Mouse (Mus musculus) midbrain, embryonic 16.5 days (tissue): ENCODE measurements at regions not wholly inside any gene's neighbourhood (a gene's known extent, or its start where the extent isn't known, plus 50 kb on each side); places are given as distances from the start of the nearest gene placed in this dataset.

Experiments used
- ATAC-seq: fragments of 200-750 bp; cut with Nextera tagmentation; 2 replicates; pipeline ENCODE4 v1.8.0; 2017; ENCODE audit warnings: moderate TSS enrichment
- H3K27ac ChIP-seq: fragments of 300-500 bp; sonication (generic); 2 replicates; pipeline ENCODE4 v1.5.1; 2014; ENCODE audit warnings: mild to moderate bottlenecking, low read length, mixed read lengths
- H3K27me3 ChIP-seq: fragments of 300-500 bp; sonication (generic); 2 replicates; pipeline ENCODE4 v1.6.1; 2014; ENCODE audit warnings: low read depth, low read length, mixed read lengths; ENCODE audit not compliant: control insufficient read depth, insufficient read depth
- H3K36me3 ChIP-seq: fragments of 300-500 bp; sonication (generic); 2 replicates; pipeline ENCODE4 v1.6.1; 2014; ENCODE audit warnings: mild to moderate bottlenecking, low read length, moderate library complexity, mixed read lengths; ENCODE audit not compliant: control insufficient read depth, insufficient read depth
- H3K4me1 ChIP-seq: fragments of 300-500 bp; sonication (generic); 2 replicates; pipeline ENCODE4 v1.6.1; 2014; ENCODE audit warnings: mild to moderate bottlenecking, low read length, mixed read lengths; ENCODE audit not compliant: control insufficient read depth, insufficient read depth
- H3K4me2 ChIP-seq: fragments of 300-500 bp; sonication (generic); 2 replicates; pipeline ENCODE4 v1.6.1; 2014; ENCODE audit warnings: mild to moderate bottlenecking, low read length, mixed read lengths
- H3K4me3 ChIP-seq: fragments of 300-500 bp; sonication (generic); 2 replicates; pipeline ENCODE4 v1.5.1; 2014; ENCODE audit warnings: low read depth, mild to moderate bottlenecking, low read length, moderate library complexity, mixed read lengths
- H3K9ac ChIP-seq: fragments of 300-500 bp; sonication (generic); 2 replicates; pipeline ENCODE4 v1.6.1; 2014; ENCODE audit warnings: low read depth, low read length, mixed read lengths
- H3K9me3 ChIP-seq: fragments of 300-500 bp; sonication (generic); replicated peaks from 2 replicates; pipeline ENCODE4 v1.6.1; 2014; ENCODE audit warnings: mild to moderate bottlenecking, low read length, mixed read lengths; ENCODE audit not compliant: control insufficient read depth, poor library complexity, severe bottlenecking
- WGBS: fragments of 180-500 bp; shearing (Covaris S2); extraction: QIAGEN DNeasy Blood & Tissue Kit; methylation state at CpG from one replicate; pipeline ENCODE4 v1.1.7; 2014; 5-methylcytosine and 5-hydroxymethylcytosine counted together

DNA sequence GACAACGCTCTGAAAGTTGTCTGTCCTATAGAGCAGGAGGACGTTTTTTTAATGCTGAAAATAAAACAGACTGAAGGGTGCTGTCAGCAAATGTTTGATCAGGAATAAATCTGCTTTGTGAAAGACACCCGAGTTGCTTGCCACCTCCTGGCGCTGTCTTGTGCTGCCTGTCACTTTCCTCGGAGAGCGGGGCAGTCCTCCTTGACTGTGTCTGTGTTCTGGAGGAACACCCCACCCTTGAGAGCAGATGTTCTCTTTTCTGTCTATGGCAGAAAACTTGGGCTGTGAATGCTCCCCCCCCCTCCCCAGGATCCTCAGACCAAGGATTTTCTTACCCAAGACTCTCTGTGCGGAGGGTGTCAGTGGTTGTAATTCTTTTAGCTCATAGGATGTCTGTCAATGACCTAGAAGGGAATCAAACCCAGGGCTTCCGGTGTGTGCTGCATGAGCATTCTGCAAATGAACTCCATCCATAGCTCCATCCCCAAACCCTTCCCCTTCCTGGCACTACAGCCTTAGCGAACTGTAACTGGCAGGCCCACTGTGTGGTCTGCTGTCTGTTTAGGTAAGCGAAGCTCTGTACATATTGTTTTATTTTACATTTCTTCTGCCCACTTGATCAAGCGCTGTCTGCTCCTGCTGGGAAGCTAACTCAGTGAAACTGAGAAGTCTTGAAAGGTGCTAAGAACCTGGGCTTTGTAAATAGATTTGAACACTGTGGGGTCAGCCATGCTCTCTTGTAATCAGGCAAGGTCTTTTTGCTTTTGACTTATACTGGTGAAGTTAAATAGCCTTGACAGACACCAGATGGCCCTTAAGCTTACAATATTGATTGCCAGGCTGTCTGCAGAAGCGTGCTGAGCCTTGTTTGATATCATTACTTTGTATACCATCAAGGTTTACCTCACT is 53.0 kb upstream of the Bach1 start:
- no peak overlapping the region for H3K9ac ChIP-seq
- no peaks in the 10 kb centered on the region for H3K36me3 ChIP-seq
- H3K4me2 ChIP-seq = no peak overlapping the region
- ATAC-seq = peak; percentile 56
- no peaks in the 10 kb centered on the region for H3K4me1 ChIP-seq
- H3K27me3 ChIP-seq = no peaks in the 10 kb centered on the region
- H3K9me3 ChIP-seq = no peaks in the 10 kb centered on the region
- no peak overlapping the region for H3K4me3 ChIP-seq
- no peak overlapping the region for H3K27ac ChIP-seq
- 59% methylated on average over 12 of the region's 12 CpGs for WGBS

DNA sequence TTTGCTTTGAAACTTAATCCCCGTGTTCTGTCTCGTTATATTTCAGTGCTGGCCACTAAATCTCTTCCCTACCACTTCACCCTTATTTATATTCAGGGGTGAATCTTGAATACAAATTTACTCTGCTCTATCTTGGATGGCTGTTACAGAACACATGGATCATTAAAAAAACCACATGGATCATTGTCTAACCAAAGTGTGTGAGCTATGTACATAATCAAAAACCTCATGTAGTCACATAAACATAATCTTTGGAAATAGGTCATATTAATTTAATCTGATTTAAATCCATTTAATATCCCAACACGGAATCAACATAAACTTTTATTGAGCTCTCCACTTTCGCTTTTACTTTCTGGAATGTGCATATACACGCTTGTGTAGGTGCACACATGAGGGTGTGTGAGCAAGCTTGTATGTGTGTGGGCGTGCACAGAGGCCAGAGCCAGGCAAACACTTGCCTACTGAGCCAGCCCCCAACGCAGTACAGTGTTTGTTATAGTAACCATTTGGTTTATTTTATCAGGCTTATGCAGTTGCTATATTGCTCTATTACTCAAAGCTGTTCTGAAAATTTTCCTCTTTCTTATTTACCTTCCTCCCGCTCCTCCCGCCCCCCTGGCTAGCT is 52.2 kb upstream of the Bach1 start:
- no peaks in the 10 kb centered on the region for H3K9me3 ChIP-seq
- no peak overlapping the region for H3K9ac ChIP-seq
- no peak overlapping the region for H3K27ac ChIP-seq
- H3K4me1 ChIP-seq = no peaks in the 10 kb centered on the region
- no peak overlapping the region for H3K4me3 ChIP-seq
- 81% methylated on average over 9 of the region's 9 CpGs for WGBS
- H3K27me3 ChIP-seq = no peaks in the 10 kb centered on the region
- peak; percentile 5; the same call in 1 of the 2 replicates for ATAC-seq
- H3K36me3 ChIP-seq = no peaks in the 10 kb centered on the region
- no peak overlapping the region for H3K4me2 ChIP-seq
